Mouse (Mus musculus): Measurements from ENCODE around the gene Emc1. TPM values are rescaled to one million over a fixed set of nuclear protein-coding genes. Genes with fewer than 3 reads are reported as not detected.
A peak's percentile ranks its signal among the peaks of the same experiment; 100 is the strongest.

The Emc1 gene
- polyA plus RNA-seq, 2 experiments = 12.6 to 33.7 TPM

GRCm38 (mm10) chr4:139373531-139373930, 21.1 kb downstream of the Emc1 start:
- DNase-seq (ENCODE audit: low spot score) = no peak
- Histone ChIP-seq H3K9me3 (ENCODE audit: control insufficient read depth, low read length) (no peaks in the 10 kb centered on the region), H3K27ac (replicated peaks; ENCODE audit: low read depth, low read length) (no peak overlapping the region), H3K27me3 (ENCODE audit: control insufficient read depth, insufficient read depth, low read length) (no peaks in the 10 kb centered on the region), H3K4me3 (replicated peaks; ENCODE audit: low read length) (no peak overlapping the region), H3K4me2 (replicated peaks; ENCODE audit: low read depth, low read length, severe bottlenecking) (no peak overlapping the region), H3K4me1 (ENCODE audit: control insufficient read depth, insufficient read depth, low read length) (no peaks in the 10 kb centered on the region), H3K9ac (ENCODE audit: low read depth, low read length, severe bottlenecking) (no peak overlapping the region), H3K36me3 (ENCODE audit: control insufficient read depth, insufficient read depth, low read length) (peaks cover 90% of the 10 kb centered on the region)
- ATAC-seq (ENCODE audit: low FRiP score, low read depth) = no peak
- TF ChIP-seq POLR2A (IDR thresholded peaks at IDR 0.05; ENCODE audit: borderline replicate concordance, extremely low read depth, insufficient read depth, insufficient read length) = no peak
- WGBS = 86% methylated on average over 10 of the region's 10 CpGs

GRCm38 (mm10) chr4:139379719-139380118, 27.3 kb downstream of the Emc1 start:
- Histone ChIP-seq H3K27ac (replicated peaks; ENCODE audit: low read depth, low read length) (peak overlapping the region; percentile 86), H3K4me2 (replicated peaks; ENCODE audit: low read depth, low read length, severe bottlenecking) (peak overlapping the region; percentile 84), H3K4me3 (replicated peaks; ENCODE audit: low read length) (peak overlapping the region; percentile 90), H3K36me3 (ENCODE audit: control insufficient read depth, insufficient read depth, low read length) (peaks cover 29% of the 10 kb centered on the region), H3K4me1 (ENCODE audit: control insufficient read depth, insufficient read depth, low read length) (peaks cover 10% of the 10 kb centered on the region), H3K9me3 (ENCODE audit: control insufficient read depth, low read length) (no peaks in the 10 kb centered on the region), H3K27me3 (ENCODE audit: control insufficient read depth, insufficient read depth, low read length) (no peaks in the 10 kb centered on the region), H3K9ac (ENCODE audit: low read depth, low read length, severe bottlenecking) (peak overlapping the region; percentile 86)
- TF ChIP-seq POLR2A (IDR thresholded peaks at IDR 0.05; ENCODE audit: borderline replicate concordance, extremely low read depth, insufficient read depth, insufficient read length) = no peak
- WGBS = 12% methylated on average over 8 of the region's 8 CpGs
- ATAC-seq (ENCODE audit: low FRiP score, low read depth) (no peak), DNase-seq (ENCODE audit: low spot score) (no peak)

- peak; percentile 96 for ATAC-seq (ENCODE audit: low FRiP score, low read depth)
- H3K4me2 ChIP-seq (replicated peaks; ENCODE audit: low read depth, low read length, severe bottlenecking) = peak overlapping the region; percentile 86
- peak; percentile 59; the same call in 1 of the 2 replicates for TF ChIP-seq POLR2A (IDR thresholded peaks at IDR 0.05; ENCODE audit: borderline replicate concordance, extremely low read depth, insufficient read depth, insufficient read length)
These were observed 27.9 kb downstream of the Emc1 start for GRCm38 (mm10) chr4:139380207-139380748.

DNA sequence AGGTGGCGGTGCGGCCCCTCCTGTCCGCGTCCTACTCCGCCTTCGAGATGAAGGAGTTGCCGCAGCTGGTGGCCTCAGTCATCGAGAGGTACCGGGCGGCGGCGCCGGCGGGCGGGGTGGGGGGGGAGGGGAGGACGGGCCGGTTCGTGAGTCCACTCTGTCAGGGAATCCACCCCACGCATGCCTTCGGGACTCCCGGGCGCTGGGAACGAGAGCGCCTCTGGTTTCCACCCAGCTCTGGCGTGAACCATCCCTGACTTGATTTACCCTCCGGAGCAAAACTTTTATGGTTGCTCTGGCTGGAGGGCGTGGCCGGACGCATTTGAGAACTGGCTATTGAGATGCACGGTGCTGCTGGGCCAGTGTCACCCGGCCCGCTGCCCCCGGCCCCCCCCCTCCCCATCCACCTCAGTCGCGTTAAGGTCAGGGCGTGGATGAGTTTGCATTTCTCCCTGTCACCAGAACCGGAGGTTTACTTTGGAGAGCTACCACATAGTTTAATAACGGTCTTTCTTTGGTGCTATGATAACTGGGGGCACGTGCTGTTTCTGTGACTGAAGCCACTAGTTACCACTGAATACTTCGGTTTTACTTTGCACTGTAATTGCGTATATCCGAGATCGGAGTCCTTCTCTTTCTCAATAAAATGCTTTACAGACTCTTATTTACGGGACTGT, 28.5 kb downstream of the Emc1 start:
- peak; percentile 34; the same call in 1 of the 2 replicates for ATAC-seq (ENCODE audit: low FRiP score, low read depth)
- H3K4me3 ChIP-seq (replicated peaks; ENCODE audit: low read length) = peak overlapping the region; percentile 90
- no peaks in the 10 kb centered on the region for H3K27me3 ChIP-seq (ENCODE audit: control insufficient read depth, insufficient read depth, low read length)
- 0 out of 2 replicates have a peak, but pooled peaks have one; percentile 5 for TF ChIP-seq POLR2A (IDR thresholded peaks at IDR 0.05; ENCODE audit: borderline replicate concordance, extremely low read depth, insufficient read depth, insufficient read length)
- DNase-seq (ENCODE audit: low spot score) = no peak
- no peaks in the 10 kb centered on the region for H3K9me3 ChIP-seq (ENCODE audit: control insufficient read depth, low read length)
- 3% methylated on average over 29 of the region's 44 CpGs for WGBS
- peak overlapping the region; percentile 81 for H3K27ac ChIP-seq (replicated peaks; ENCODE audit: low read depth, low read length)
- peaks cover 10% of the 10 kb centered on the region for H3K4me1 ChIP-seq (ENCODE audit: control insufficient read depth, insufficient read depth, low read length)
- peak overlapping the region; percentile 86 for H3K4me2 ChIP-seq (replicated peaks; ENCODE audit: low read depth, low read length, severe bottlenecking)
- peaks cover 17% of the 10 kb centered on the region for H3K36me3 ChIP-seq (ENCODE audit: control insufficient read depth, insufficient read depth, low read length)
- H3K9ac ChIP-seq (ENCODE audit: low read depth, low read length, severe bottlenecking) = peak overlapping the region; percentile 86

More at GRCm38 (mm10) chr4:139380207-139380748, 27.9 kb downstream of the Emc1 start:
- peak overlapping the region; percentile 86 for H3K27ac ChIP-seq (replicated peaks; ENCODE audit: low read depth, low read length)
- under 1% methylated on average over 39 of the region's 54 CpGs for WGBS
- H3K27me3 ChIP-seq (ENCODE audit: control insufficient read depth, insufficient read depth, low read length) = no peaks in the 10 kb centered on the region
- peaks cover 23% of the 10 kb centered on the region for H3K36me3 ChIP-seq (ENCODE audit: control insufficient read depth, insufficient read depth, low read length)
- peak overlapping the region; percentile 86 for H3K9ac ChIP-seq (ENCODE audit: low read depth, low read length, severe bottlenecking)
- peak; percentile 99 for DNase-seq (ENCODE audit: low spot score)
- H3K4me1 ChIP-seq (ENCODE audit: control insufficient read depth, insufficient read depth, low read length) = peaks cover 10% of the 10 kb centered on the region
- H3K9me3 ChIP-seq (ENCODE audit: control insufficient read depth, low read length) = no peaks in the 10 kb centered on the region
- peak overlapping the region; percentile 90 for H3K4me3 ChIP-seq (replicated peaks; ENCODE audit: low read length)

- WGBS = 46% methylated on average over 4 of the region's 4 CpGs
- peak overlapping the region; percentile 86 for H3K4me2 ChIP-seq (replicated peaks; ENCODE audit: low read depth, low read length, severe bottlenecking)
- H3K27ac ChIP-seq (replicated peaks; ENCODE audit: low read depth, low read length) = no peak overlapping the region
- H3K36me3 ChIP-seq (ENCODE audit: control insufficient read depth, insufficient read depth, low read length) = peaks cover 12% of the 10 kb centered on the region; the same call in 1 of the 2 replicates
- H3K4me1 ChIP-seq (ENCODE audit: control insufficient read depth, insufficient read depth, low read length) = peaks cover 10% of the 10 kb centered on the region
- DNase-seq (ENCODE audit: low spot score) (no peak), ATAC-seq (ENCODE audit: low FRiP score, low read depth) (no peak)
- no peak for TF ChIP-seq POLR2A (IDR thresholded peaks at IDR 0.05; ENCODE audit: borderline replicate concordance, extremely low read depth, insufficient read depth, insufficient read length)
- H3K9ac ChIP-seq (ENCODE audit: low read depth, low read length, severe bottlenecking) = peak overlapping the region; percentile 86
- H3K27me3 ChIP-seq (ENCODE audit: control insufficient read depth, insufficient read depth, low read length) = no peaks in the 10 kb centered on the region
- no peaks in the 10 kb centered on the region for H3K9me3 ChIP-seq (ENCODE audit: control insufficient read depth, low read length)
- H3K4me3 ChIP-seq (replicated peaks; ENCODE audit: low read length) = peak overlapping the region; percentile 90
These were observed 29.1 kb downstream of the Emc1 start for GRCm38 (mm10) chr4:139381452-139381845.
